Mouse (Mus musculus): ENCODE measurements at regions not wholly inside any gene's neighbourhood (a gene's known extent, or its start where the extent isn't known, plus 50 kb on each side); places are given as distances from the start of the nearest gene placed in this dataset.

DNA sequence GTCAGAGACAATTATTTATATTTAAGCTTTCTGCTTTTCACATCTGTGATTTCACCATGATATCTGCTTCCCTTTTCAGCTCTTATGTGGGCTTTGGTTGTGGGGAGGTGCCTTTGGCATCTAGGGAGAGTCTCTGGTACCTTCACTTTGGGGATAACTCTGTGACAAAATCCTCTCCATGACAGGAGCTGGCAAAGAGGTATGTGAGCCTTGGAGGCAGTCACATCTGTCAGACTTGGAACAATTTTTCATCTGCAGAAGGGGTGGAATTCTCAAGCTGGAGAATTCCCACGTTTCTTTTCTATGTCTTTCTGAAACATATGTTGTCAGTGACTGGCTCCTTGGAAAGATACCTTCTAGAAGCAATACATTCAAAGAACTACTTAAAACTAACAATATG is 312.2 kb upstream of the Nrg3 start:
- peak in 1 of 2 experiments; percentile 10 for DNase-seq (ENCODE audit: inconsistent age in 2 of 2, low spot score in 1 of 2)

DNA sequence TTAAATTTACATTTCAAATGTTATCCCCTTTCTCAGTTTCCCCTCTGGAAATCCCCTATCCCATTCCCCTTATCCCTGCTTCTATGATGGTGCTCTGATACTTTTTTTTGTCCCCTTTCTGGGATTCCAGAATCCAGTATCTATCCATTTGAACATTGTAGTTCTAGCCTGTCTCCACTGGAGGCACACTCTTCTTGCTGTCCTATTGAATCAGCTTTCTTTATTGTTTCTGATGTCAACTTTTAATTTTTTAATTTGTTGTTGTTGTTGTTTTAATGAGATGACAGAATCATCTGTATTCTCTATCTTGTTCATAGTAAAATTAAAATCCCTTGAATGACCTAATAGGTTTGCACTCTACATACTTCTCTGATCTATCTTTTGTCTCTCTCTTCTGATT is 309.0 kb upstream of the Nrg3 start:
- peak in 1 of 2 experiments; percentile 13 for DNase-seq (ENCODE audit: inconsistent age in 2 of 2, low spot score in 1 of 2)

DNA sequence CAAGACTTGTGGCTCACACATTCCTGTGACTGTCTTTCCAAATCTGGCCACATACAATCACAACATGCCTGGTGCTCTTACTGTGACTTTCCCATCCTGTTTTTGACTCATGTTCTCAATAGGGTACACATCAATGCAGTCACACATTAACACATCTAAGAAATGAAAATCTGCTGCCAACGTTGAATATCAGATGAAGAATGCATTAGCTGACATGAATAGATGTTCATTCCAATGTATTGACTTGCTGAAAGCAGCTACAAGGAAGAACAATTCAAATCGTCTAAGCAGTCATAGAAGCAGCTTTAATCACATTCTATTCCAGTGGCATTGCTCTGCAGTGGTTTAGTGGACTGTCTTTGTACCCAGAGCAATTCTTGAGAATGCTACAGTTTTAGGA is 295.2 kb upstream of the Nrg3 start:
- no peak for DNase-seq (ENCODE audit: inconsistent age in 2 of 2, low spot score in 1 of 2)
